Mouse (Mus musculus) stomach, postnatal 0 days (tissue): Measurements from ENCODE around the gene Zkscan17. TPM values are rescaled to one million over a fixed set of nuclear protein-coding genes. Genes with fewer than 3 reads are reported as not detected.
A peak's percentile ranks its signal among the peaks of the same experiment; 100 is the strongest.

ENCODE experiments used
- ATAC-seq: fragments of 200-750 bp; cut with Nextera tagmentation; 2 replicates; pipeline ENCODE4 v1.8.0; 2017; ENCODE audit not compliant: low FRiP score, low TSS enrichment
- DNase-seq: peaks from one replicate; pipeline ENCODE4 v3.0.0-alpha.2; 2016; ENCODE audit warnings: low spot score
- H3K27ac ChIP-seq: fragments of 300-500 bp; sonication (generic); replicated peaks from 2 replicates; pipeline ENCODE4 v1.5.1; 2014; ENCODE audit warnings: mild to moderate bottlenecking, control low read depth
- H3K27me3 ChIP-seq: fragments of 300-500 bp; sonication (generic); 2 replicates; pipeline ENCODE4 v1.6.1; 2014; ENCODE audit warnings: low read length; ENCODE audit not compliant: control insufficient read depth, insufficient read depth
- H3K36me3 ChIP-seq: fragments of 300-500 bp; sonication (generic); 2 replicates; pipeline ENCODE4 v1.6.1; 2014; ENCODE audit warnings: low read length, mixed read lengths; ENCODE audit not compliant: control insufficient read depth, insufficient read depth
- H3K4me1 ChIP-seq: fragments of 300-500 bp; sonication (generic); replicated peaks from 2 replicates; pipeline ENCODE4 v1.6.1; 2014; ENCODE audit warnings: antibody characterized with exemption; ENCODE audit not compliant: control insufficient read depth, insufficient read depth
- H3K4me2 ChIP-seq: fragments of 300-500 bp; sonication (generic); replicated peaks from 2 replicates; pipeline ENCODE4 v1.6.1; 2014; ENCODE audit warnings: low read depth, mild to moderate bottlenecking, control low read depth, moderate library complexity
- H3K4me3 ChIP-seq: fragments of 300-500 bp; sonication (generic); 2 replicates; pipeline ENCODE4 v1.5.1; 2014; ENCODE audit warnings: low read depth, low read length, control low read depth
- H3K9ac ChIP-seq: fragments of 300-500 bp; sonication (generic); 2 replicates; pipeline ENCODE4 v1.6.1; 2014; ENCODE audit warnings: mild to moderate bottlenecking, low read length, control low read depth, mixed read lengths
- H3K9me3 ChIP-seq: fragments of 300-500 bp; sonication (generic); 2 replicates; pipeline ENCODE4 v1.6.1; 2016; ENCODE audit warnings: low read length; ENCODE audit not compliant: control insufficient read depth
- CTCF ChIP-seq: IDR thresholded peaks from 2 replicates; pipeline ENCODE4 v1.5.1; 2016; ENCODE audit warnings: antibody characterized with exemption, low read depth, mild to moderate bottlenecking, moderate library complexity
- EP300 ChIP-seq: optimal IDR thresholded peaks from 2 replicates; pipeline ENCODE3; 2016; ENCODE audit warnings: antibody characterized with exemption
- WGBS: fragments of 180-500 bp; shearing (Covaris S2); extraction: QIAGEN DNeasy Blood & Tissue Kit; methylation state at CpG from one replicate; pipeline ENCODE4 v1.1.7; 2014; 5-methylcytosine and 5-hydroxymethylcytosine counted together
- polyA plus RNA-seq: library from polyadenylated mRNA; unstranded; fragments of >200 nt; fragmentation: Nextera tagmentation; extraction: Ambion mirVana; gene quantifications from 2 replicates; pipeline ENCODE4 v1.2.1, GENCODE M21; 2015

The Zkscan17 gene
- polyA plus RNA-seq, 1 experiment from 2014 or later: 6.9 TPM

DNA sequence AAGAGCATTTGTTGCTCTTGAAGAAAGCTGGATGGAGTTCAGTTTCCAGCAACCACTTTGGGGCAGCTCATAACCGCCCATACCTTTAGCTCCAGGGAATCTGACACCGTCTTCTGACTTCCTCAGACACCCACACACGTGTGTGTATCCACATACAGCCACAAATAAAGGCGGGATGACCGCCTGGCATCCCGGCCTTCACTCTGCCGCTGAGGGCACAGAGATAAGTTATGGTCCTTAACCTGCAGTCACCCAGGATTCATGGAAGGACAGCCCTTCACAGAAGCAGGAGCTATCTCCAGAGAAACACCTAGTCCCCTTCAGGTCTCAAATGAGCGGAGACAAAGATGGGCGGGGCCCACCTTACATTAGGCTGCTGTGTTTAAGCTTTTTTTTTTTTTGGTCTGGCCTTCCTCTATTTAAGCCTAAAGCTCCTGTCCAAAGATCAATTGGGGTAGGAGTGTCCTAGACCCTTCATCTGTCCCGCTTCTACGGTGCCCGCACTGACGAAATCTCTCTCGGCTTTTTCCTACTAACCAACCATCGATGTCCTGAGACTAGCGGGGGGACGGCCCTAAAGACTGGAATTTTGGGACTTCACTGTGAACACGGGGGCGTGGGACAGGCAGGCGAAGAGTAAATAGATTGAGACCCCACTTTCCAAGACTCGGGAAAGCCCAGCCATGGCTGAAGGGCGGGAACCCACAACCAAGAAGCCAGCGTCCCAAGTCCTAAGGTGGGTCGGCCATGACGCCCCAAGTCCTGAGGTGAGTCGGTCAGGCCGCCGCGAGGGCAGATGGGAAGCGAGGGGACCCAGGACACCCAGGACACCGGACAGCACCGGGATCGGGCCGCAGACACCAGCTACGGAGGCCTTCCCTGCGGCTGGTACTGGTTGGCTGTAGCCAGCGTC, 54.9 kb downstream of the Zkscan17 start:
- H3K27ac ChIP-seq: peak overlapping the region; percentile 85
- DNase-seq (no peak), ATAC-seq (peak; percentile 80)
- peak overlapping the region; percentile 94 for H3K4me2 ChIP-seq
- H3K4me3 ChIP-seq: peak overlapping the region; percentile 82
- H3K9me3 ChIP-seq: no peaks in the 10 kb centered on the region
- TF ChIP-seq EP300 (no peak), CTCF (no peak)
- H3K4me1 ChIP-seq: no peaks in the 10 kb centered on the region; the same call in 1 of the 2 replicates
- 3% methylated on average over 37 of the region's 37 CpGs for WGBS
- H3K36me3 ChIP-seq: no peaks in the 10 kb centered on the region
- H3K27me3 ChIP-seq: no peaks in the 10 kb centered on the region
- H3K9ac ChIP-seq: peak overlapping the region; percentile 89

- H3K9ac ChIP-seq: no peak overlapping the region
- peaks cover 8% of the 10 kb centered on the region for H3K9me3 ChIP-seq
- peak; percentile 11 for DNase-seq
- 89% methylated on average over 2 of the region's 2 CpGs for WGBS
- H3K4me1 ChIP-seq: no peaks in the 10 kb centered on the region
- H3K4me2 ChIP-seq: no peak overlapping the region
- no peak overlapping the region for H3K4me3 ChIP-seq
- peaks cover 19% of the 10 kb centered on the region for H3K36me3 ChIP-seq
- no peaks in the 10 kb centered on the region for H3K27me3 ChIP-seq
- H3K27ac ChIP-seq: no peak overlapping the region
- no peak for TF ChIP-seq CTCF
- TF ChIP-seq EP300: no peak
- no peak for ATAC-seq
Observed at GRCm38 (mm10) chr11:59460459-59460858, 66.1 kb downstream of the Zkscan17 start.

- Histone ChIP-seq H3K27me3 (no peaks in the 10 kb centered on the region), H3K4me3 (no peak overlapping the region), H3K27ac (0 out of 2 replicates have a peak overlapping the region, but pooled peaks have one; percentile 45), H3K36me3 (peaks cover 23% of the 10 kb centered on the region), H3K4me2 (no peak overlapping the region), H3K9ac (no peak overlapping the region), H3K9me3 (peaks cover 8% of the 10 kb centered on the region), H3K4me1 (no peaks in the 10 kb centered on the region)
- TF ChIP-seq CTCF (no peak), EP300 (peak; percentile 78)
- WGBS: 10% methylated on average over 5 of the region's 5 CpGs
- peak; percentile 93 for ATAC-seq
- peak; percentile 57 for DNase-seq
Observed at GRCm38 (mm10) chr11:59458973-59459372, 67.6 kb downstream of the Zkscan17 start.

DNA sequence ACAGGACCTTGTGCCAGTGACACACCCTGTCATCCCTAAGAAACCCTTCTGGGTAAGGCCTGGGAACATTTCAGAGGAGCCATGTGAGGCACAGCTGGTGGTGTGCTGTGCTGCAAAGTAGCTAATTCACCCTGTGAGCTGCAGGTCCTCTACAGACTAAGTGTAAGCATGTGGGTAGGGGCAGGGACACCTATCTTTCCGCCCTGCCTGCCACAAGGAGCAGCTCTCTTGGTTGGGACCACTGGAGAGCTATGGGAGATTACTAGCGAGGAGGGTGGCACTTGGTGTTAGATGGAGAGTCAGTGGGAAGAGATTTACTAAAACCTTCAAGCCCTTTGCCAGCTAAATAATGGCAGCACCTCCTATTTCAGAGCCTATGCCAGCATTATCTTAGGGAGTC, 69.7 kb downstream of the Zkscan17 start:
- DNase-seq: peak; percentile 6
- no peak overlapping the region for H3K4me2 ChIP-seq
- no peaks in the 10 kb centered on the region for H3K27me3 ChIP-seq
- no peak overlapping the region for H3K4me3 ChIP-seq
- TF ChIP-seq EP300 (no peak), CTCF (no peak)
- H3K36me3 ChIP-seq: peaks cover 11% of the 10 kb centered on the region
- no peaks in the 10 kb centered on the region for H3K9me3 ChIP-seq
- no peak overlapping the region for H3K27ac ChIP-seq
- H3K9ac ChIP-seq: no peak overlapping the region
- WGBS: 90% methylated on average over 2 of the region's 2 CpGs
- no peak for ATAC-seq
- H3K4me1 ChIP-seq: no peaks in the 10 kb centered on the region

DNA sequence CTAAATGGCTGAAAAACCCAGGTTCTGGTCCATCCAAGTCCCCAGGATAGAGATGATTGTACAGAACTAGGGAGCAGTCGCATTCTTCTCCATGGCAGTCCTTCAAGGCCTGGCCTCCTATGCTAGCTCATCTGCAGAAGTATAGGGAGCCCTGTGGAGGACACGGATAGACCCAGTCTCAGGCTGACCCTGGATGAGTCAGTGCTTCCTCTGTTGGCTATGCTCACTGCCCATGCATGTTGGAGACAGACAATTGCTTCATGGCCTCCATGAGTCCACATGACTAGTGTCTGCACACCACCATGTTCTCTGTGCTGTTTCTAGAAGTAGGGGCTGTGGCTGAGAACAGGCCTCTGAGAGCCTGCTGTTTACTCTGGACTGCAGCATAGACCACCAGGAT, 70.2 kb downstream of the Zkscan17 start:
- Histone ChIP-seq H3K9me3 (no peaks in the 10 kb centered on the region), H3K27me3 (no peaks in the 10 kb centered on the region), H3K9ac (no peak overlapping the region), H3K36me3 (peaks cover 11% of the 10 kb centered on the region), H3K4me3 (no peak overlapping the region), H3K4me2 (no peak overlapping the region), H3K4me1 (no peaks in the 10 kb centered on the region), H3K27ac (no peak overlapping the region)
- 83% methylated on average over 2 of the region's 2 CpGs for WGBS
- DNase-seq (peak; percentile 9), ATAC-seq (no peak)
- TF ChIP-seq CTCF (no peak), EP300 (no peak)

GRCm38 (mm10) chr11:59451086-59451485, 75.5 kb downstream of the Zkscan17 start, which contains the start of gene Snap47:
Snap47 (minus strand) TSS chr11:59451186.
- 86% methylated on average over 4 of the region's 4 CpGs for WGBS
- TF ChIP-seq CTCF (no peak), EP300 (no peak)
- Histone ChIP-seq H3K27me3 (no peaks in the 10 kb centered on the region), H3K4me1 (peaks cover 5% of the 10 kb centered on the region; the same call in 1 of the 2 replicates), H3K4me2 (peak within 1 kb of the TSS; percentile 87), H3K4me3 (peak within 1 kb of the TSS; percentile 85), H3K27ac (peak within 1 kb of the TSS; percentile 90), H3K9ac (peak within 1 kb of the TSS; percentile 89), H3K9me3 (no peaks in the 10 kb centered on the region), H3K36me3 (peaks cover 11% of the 10 kb centered on the region)
- ATAC-seq (no peak), DNase-seq (no peak)
